Mouse (Mus musculus) spleen, adult 2 months (tissue): ENCODE data around the gene F2rl3.

ENCODE experiments used
- CTCF ChIP-seq: fragments of 200-500 bp; IDR thresholded peaks from 2 replicates; pipeline ENCODE4 v1.5.1; 2011; ENCODE audit warnings: mild to moderate bottlenecking, inconsistent platforms; ENCODE audit not compliant: insufficient read depth, insufficient read length, insufficient replicate concordance; ENCODE audit errors: extremely low read depth
- POLR2A ChIP-seq: fragments of 200-500 bp; IDR thresholded peaks from 2 replicates; pipeline ENCODE4 v1.6.1; 2011; ENCODE audit warnings: low read depth, low read length, inconsistent platforms

DNA sequence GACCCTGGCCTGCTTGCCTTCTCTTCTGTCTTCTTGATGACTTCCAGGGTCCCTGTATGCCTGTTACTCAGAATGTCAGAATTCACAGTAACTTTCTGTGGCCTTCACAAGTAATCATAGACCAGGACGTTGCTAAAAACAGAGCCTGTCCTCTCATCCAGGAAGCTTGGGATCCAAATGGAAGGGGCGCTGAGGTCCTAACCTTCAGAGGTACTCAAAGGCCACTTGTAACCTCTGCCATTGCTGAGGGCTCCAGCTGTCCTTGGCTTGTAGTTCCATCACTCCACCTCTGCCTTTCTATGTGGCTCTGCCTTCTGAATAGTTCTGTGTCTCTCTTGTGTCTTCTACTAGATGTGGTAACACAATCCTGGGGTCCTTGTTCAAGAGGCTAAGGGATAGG lies 7.9 kb upstream of the F2rl3 start:
- no peak for TF ChIP-seq CTCF
- TF ChIP-seq POLR2A: no peak
